Mouse (Mus musculus) left cerebral cortex, postnatal 25 days (tissue): ENCODE measurements at regions not wholly inside any gene's neighbourhood (a gene's known extent, or its start where the extent isn't known, plus 50 kb on each side); places are given as distances from the start of the nearest gene placed in this dataset.
"Not testable (repeated sequence)": the region's sequence is repeated elsewhere in the genome, so short reads cannot be mapped to it uniquely, and the experiment has no call there.

ENCODE experiments used
- DNase-seq, 2 experiments: peaks; one replicate each; pipeline ENCODE4 v3.0.0; 2022; ENCODE audit warnings: low spot score in 2 of 2, mixed read lengths in 1 of 2
- intact Hi-C: fragments of 180-260 bp; cut with DNase I; formaldehyde crosslinking; loops from one replicate; pipeline ENCODE4 v1.15.1; 2025

DNA sequence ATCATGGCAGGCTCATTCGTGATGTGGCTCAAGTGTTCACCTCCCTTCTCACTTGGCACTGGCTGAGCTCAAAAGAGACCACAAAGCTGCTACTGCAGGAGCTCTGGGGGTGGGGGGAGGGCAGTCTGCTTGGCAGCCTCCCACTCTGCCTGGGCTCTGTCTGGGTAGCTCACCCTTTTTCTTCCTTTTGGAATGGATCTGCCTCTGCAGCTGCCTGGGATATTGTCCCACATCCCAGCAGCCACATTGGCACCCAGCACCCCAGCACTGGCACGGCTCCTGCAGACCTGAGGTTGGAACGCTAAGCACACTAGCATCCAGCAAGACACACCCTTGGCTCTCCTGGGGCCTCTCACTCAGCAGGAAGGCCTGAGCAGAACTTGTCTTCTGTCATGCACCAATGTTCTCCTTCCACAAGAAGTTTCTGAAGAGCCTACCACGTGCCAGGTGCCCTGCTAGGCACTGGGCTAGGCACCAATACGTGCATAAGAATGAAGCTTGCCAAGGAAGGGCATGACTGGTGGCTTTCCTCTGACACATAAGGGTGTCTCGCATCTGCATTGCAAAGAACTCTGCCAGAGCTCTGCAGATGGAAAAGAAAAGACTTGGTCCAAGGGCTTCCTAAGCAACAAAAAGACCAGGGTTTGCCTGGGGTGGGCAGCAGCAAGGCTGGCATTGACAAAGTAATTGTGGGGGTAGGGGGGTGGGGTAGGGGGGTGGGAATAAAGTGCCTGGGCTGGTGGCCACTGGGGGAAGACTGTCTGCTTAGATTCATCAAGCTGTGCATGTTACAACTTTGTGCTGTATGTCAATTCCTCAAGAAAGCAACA lies 112.1 kb upstream of the Sipa1l1 start:
- intact Hi-C loops, DNase-seq: not testable (repeated sequence)

DNA sequence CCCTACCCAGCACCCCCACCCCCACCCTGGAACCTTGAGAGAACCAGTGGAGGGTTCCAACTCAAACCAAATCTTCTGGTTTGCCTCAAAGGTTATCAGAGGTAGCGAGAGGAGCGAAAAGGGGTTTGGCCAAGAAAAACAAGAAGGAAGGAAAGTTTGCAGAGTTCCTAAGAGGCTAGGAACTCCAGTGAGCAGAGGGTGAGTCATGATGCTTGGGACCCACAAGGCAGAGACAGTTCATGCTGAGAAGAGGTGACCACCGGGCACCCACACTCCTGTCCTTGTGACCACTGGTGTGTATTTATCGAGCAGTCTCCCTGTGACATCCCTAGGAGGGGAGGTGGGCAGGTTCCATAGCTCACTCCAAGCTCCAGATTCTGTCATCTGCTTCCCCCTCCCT lies 104.1 kb upstream of the Sipa1l1 start:
- intact Hi-C loops = no loop called here
- no peak for DNase-seq

DNA sequence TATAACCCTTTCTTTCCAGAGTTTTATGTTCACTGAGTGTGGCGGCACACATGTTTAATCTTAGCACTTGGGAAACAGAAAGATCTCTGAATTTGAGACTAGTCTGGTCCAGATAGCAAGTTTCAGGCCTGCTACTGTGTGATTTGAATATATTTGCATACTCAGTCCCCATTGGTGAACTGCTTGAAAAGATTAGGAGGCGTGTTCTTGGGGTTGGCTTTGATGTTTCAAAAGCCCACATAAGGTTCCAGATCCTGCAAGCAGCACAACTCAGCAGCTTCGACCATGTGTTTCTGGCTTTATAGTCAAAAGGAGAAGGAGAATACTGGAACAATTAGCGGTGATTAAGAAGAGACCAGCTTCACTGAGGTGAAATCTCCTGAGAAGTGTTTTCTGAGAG lies 102.3 kb upstream of the Sipa1l1 start:
- DNase-seq = peak in 1 of 2 experiments; percentile 36
- intact Hi-C loops = no loop called here

GRCm38 (mm10) chr12:82069621-82070020 lies 99.5 kb upstream of the Sipa1l1 start:
- intact Hi-C loops = no loop called here

DNA sequence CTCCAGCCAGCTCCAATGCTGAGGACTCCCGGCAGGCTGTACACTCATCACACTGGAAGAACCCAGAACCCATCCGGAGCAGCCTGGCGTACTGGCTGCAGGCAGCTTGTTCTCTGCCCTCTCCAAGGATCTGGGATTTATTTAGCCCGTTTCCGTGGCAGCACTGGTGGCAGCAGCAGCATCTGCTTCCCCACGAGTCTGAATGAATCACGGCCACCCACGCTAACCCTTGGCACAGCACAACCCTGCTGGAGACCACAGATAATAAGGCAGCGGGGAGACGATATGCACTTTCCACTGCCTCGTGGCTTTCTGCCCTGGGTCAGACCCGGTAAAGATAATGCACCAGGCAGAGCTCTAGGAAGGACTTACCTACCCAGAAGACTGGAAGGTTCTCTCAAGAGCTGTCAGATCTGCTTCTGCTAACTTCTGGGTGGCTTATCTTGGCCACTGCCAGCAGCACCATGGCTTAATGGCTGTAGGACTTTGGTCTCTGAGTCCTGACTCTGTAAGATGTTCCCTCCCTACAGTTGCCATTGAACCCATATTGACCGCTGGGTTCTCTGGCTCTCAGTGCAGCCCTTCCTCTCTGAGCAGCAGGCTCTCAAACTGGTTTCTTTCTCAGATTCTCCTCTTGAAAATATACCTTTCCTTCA lies 96.2 kb upstream of the Sipa1l1 start:
- DNase-seq = peak; percentile 82 to 97
- intact Hi-C loops = no loop called here

More at GRCm38 (mm10) chr12:82069621-82070020, 99.5 kb upstream of the Sipa1l1 start:
- peak in 1 of 2 experiments; percentile 79 for DNase-seq

DNA sequence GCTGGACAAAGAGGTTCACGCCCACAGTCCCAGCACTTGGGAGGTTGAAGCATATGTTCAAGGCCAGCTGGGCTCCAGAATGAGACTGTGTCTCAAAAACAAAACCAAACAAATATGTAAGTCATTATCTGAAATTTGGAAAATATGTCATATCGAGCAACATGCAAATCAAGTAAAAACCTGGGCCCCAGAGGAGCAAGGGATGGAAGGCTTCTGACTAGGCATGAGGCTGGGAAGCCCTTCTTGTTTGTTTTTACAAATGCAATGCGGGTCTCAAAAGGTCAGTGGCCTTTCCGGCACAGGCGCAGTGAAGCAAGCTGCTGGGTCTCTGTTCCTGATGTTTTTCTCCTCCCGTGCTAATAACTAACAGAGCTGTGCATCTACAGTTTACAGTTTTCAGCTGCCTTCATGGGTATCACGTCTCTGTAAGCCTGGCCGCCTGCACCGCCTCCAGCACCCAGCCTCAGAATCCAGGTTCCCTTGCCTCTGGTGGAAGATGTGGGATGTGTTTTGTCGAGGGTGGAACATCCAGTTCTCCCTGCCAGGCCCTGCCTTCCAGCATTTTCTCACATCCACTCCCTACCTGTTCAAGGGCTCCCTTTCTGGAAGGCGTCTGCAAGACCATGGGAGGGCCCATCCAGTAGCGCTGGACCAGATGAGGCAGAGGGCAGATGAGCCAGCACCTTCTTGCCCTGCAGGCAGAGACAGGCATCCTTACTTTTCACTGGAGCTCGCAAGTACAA lies 93.5 kb upstream of the Sipa1l1 start:
- peak; percentile 72 to 90 for DNase-seq
- intact Hi-C loops = loop anchor here (1.0 kb wide), 2 partner anchors 29 to 94 kb away; partner anchors contain the start of gene Sipa1l1

DNA sequence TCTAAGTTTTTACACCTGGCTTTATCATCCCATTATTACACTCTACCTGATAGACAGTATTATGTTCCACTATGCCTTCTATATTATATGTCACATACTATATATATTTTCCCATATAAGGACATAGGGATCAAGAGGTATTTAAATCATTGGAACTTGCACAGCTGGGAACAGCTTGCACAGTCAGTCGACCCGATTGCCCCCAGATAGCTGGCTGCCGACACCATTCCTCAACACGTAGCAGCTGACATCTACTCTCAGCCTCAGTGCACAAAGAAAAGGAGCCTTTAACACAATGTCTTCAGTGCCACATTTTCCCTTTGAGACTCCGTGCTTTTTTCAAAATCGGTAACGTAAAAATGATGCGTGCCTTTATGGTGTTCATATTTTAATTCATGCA lies 92.4 kb upstream of the Sipa1l1 start:
- intact Hi-C loops = no loop called here
- no peak for DNase-seq

GRCm38 (mm10) chr12:82077945-82078344 lies 91.2 kb upstream of the Sipa1l1 start:
- intact Hi-C loops = no loop called here
- DNase-seq = peak in 1 of 2 experiments; percentile 86

DNA sequence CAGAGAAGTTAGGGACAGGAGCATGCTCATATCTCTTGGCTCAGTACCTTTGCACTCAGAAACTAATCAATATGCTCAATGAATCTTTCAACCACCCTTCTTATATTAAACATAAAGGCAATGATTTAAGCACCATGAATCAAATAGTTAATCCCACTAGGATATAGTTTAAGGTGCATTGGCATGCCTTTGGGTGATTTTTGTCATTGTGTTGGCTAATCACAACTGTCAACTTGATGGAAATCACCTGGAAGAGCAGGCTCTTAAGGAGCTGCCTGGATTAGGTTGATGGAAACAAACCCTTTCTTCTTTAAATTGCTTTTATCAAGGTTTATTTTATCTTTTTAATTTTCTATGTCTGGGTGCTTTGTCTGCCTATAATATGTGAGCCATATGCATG lies 90.4 kb upstream of the Sipa1l1 start:
- intact Hi-C loops = no loop called here
- DNase-seq = no peak

- intact Hi-C loops = loop anchor here (1.0 kb wide), 3 partner anchors 24 to 89 kb away; partner anchors contain the start of gene Sipa1l1
- DNase-seq = peak in 1 of 2 experiments; percentile 85
These were observed 88.8 kb upstream of the Sipa1l1 start for GRCm38 (mm10) chr12:82080196-82080880.

GRCm38 (mm10) chr12:82082596-82082995 lies 86.5 kb upstream of the Sipa1l1 start:
- intact Hi-C loops, DNase-seq: not testable (repeated sequence)

GRCm38 (mm10) chr12:82085771-82086400 lies 83.2 kb upstream of the Sipa1l1 start:
- intact Hi-C loops = no loop called here
- DNase-seq = no peak

- DNase-seq = no peak
These were observed 82.7 kb upstream of the Sipa1l1 start for GRCm38 (mm10) chr12:82086441-82086840.

DNA sequence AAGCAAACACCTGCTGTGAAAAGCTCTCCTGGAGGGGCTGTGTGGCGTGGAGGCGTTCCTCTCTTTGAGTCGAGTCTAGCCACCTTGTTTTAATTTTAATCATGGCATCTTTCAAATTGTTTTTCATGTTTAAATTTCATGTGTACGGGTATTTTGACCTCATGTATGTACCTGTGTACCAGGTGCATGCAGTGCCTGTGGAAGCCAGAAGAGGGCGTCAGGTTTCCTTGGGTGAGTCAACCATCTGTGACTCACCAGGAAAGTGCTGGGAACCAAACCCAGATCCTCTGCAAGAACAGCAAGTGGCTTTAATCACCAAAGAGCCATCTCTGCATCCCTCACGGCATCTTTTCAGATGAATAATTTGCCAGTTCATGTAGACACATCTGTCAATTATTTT lies 79.8 kb upstream of the Sipa1l1 start:
- intact Hi-C loops = no loop called here
- DNase-seq = no peak

More at GRCm38 (mm10) chr12:82086441-82086840, 82.7 kb upstream of the Sipa1l1 start:
- intact Hi-C loops = no loop called here

DNA sequence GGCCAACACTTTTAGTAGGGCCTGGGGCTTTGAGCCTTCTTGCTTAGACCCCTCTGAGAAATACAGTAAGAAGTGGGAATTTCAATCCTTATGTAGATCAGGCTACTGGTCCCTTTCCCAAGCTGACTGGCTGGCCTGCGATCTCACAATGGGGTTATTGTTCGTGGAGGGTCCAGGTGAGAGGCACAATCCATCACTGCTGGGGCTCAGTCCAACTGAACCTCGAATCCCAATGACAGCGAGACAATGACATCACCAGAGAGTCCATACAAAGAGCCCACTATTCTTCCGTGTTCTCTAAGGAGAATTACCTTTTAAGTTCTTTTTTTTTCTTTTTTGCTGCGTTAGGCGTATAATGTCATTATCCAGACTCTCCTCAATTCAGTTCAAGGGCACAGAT lies 75.8 kb upstream of the Sipa1l1 start:
- intact Hi-C loops = no loop called here
- DNase-seq = no peak

DNA sequence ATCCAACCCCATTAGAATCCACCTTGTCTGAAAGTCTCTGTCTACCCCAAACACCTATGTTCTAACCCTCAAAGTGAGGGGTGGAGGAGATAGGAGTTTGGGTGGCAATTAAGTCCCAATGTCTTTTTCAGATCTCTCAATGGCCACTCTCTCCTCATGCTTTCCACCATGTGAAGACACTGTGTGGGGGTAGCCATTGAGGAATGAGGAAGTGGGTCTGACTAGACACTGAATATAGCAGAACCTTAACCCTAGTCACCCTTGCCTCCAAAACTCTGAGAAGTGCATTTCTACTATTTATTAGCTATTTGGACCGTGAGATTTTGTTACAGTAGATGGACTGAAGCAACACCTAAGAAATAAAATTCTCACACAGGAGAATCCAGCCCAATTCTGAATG lies 73.7 kb upstream of the Sipa1l1 start:
- intact Hi-C loops = no loop called here
- no peak for DNase-seq

DNA sequence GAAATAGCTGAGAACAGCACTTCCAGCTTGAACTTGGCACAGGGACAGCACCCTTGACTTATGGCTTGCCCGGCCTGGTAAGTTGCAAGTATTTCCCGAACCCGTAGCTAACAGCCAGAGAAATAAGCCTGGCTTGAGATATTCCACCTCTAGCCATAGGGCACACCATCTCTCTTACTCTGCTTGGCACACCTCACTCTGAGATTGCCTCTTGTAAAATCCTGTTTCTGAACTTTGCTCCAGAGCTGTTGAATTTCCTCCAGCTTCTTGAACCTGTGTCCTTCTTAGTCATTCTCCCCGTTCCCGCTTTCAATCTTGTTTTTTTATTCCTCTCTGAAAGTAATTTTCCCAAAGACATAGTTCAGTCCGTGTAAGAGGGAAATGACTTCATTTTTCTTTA lies 72.0 kb upstream of the Sipa1l1 start:
- intact Hi-C loops = no loop called here
- no peak for DNase-seq

GRCm38 (mm10) chr12:82097620-82098019 lies 71.5 kb upstream of the Sipa1l1 start:
- intact Hi-C loops = no loop called here

DNA sequence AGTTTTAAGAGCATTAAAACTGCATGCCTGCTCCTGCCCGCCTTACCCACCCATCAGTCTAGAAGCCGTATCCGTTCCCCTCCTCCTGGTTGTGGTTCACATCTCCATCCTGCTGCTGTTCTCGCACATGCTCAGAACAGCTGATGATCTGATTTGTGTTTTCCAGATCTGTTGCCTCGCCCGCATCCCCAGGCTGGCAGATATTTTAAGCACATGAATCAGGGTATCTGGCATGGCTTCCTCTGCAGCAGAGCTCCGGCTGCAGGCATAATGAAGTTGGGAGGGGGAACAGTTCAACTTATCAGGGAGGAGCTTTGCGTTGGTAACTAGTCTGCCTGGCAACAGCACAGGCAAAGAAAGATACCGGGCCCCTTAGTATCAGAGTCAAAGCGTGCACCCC lies 64.9 kb upstream of the Sipa1l1 start:
- intact Hi-C loops = loop anchor here (1.0 kb wide), 3 partner anchors 24 to 65 kb away; partner anchors contain the start of gene Sipa1l1
- DNase-seq = peak; percentile 83 to 97

More at GRCm38 (mm10) chr12:82097620-82098019, 71.5 kb upstream of the Sipa1l1 start:
- DNase-seq = no peak
